Mouse (Mus musculus) heart, embryonic 16.5 days (tissue): Measurements from ENCODE around the gene Dnajb7. TPM values are rescaled to one million over a fixed set of nuclear protein-coding genes. Genes with fewer than 3 reads are reported as not detected.

ENCODE experiments used
- ATAC-seq: fragments of 200-750 bp; cut with Nextera tagmentation; replicated peaks from 2 replicates; pipeline ENCODE4 v1.8.0; 2017; ENCODE audit warnings: moderate number of reproducible peaks; ENCODE audit not compliant: insufficient read depth, low FRiP score; ENCODE audit errors: extremely low read depth
- H3K27ac ChIP-seq: fragments of 300-500 bp; sonication (generic); 2 replicates; pipeline ENCODE4 v1.5.1; 2014; ENCODE audit warnings: mild to moderate bottlenecking, low read length, control low read depth, moderate library complexity
- H3K27me3 ChIP-seq: fragments of 300-500 bp; sonication (generic); 2 replicates; pipeline ENCODE4 v1.6.1; 2014; ENCODE audit warnings: low read length, mixed read lengths; ENCODE audit not compliant: control insufficient read depth, insufficient read depth
- H3K36me3 ChIP-seq: fragments of 300-500 bp; sonication (generic); 2 replicates; pipeline ENCODE4 v1.6.1; 2014; ENCODE audit not compliant: control insufficient read depth, insufficient read depth
- H3K4me1 ChIP-seq: fragments of 300-500 bp; sonication (generic); 2 replicates; pipeline ENCODE4 v1.6.1; 2014; ENCODE audit warnings: low read length, mixed read lengths; ENCODE audit not compliant: control insufficient read depth, insufficient read depth
- H3K4me2 ChIP-seq: fragments of 300-500 bp; sonication (generic); 2 replicates; pipeline ENCODE4 v1.6.1; 2014; ENCODE audit warnings: low read depth, mild to moderate bottlenecking, control low read depth, low read length
- H3K4me3 ChIP-seq: fragments of 300-500 bp; sonication (generic); 2 replicates; pipeline ENCODE4 v1.5.1; 2014; ENCODE audit warnings: mild to moderate bottlenecking, control low read depth, low read length
- H3K9ac ChIP-seq: fragments of 300-500 bp; sonication (generic); 2 replicates; pipeline ENCODE4 v1.6.1; 2014; ENCODE audit warnings: low read length, control low read depth
- H3K9me3 ChIP-seq: fragments of 300-500 bp; sonication (generic); replicated peaks from 2 replicates; pipeline ENCODE4 v1.6.1; 2016; ENCODE audit warnings: low read length; ENCODE audit not compliant: control insufficient read depth
- WGBS: fragments of 180-500 bp; shearing (Covaris S2); extraction: QIAGEN DNeasy Blood & Tissue Kit; methylation state at CpG from one replicate; pipeline ENCODE4 v1.1.7; 2014; 5-methylcytosine and 5-hydroxymethylcytosine counted together
- polyA plus RNA-seq: library from polyadenylated mRNA; unstranded; fragments of >200 nt; fragmentation: Nextera tagmentation; extraction: Ambion mirVana; gene quantifications from 2 replicates; pipeline ENCODE4 v1.2.1, GENCODE M21; 2015

Gene Dnajb7
- polyA plus RNA-seq, result 1.2 and 1.7 TPM in 2 replicates

DNA sequence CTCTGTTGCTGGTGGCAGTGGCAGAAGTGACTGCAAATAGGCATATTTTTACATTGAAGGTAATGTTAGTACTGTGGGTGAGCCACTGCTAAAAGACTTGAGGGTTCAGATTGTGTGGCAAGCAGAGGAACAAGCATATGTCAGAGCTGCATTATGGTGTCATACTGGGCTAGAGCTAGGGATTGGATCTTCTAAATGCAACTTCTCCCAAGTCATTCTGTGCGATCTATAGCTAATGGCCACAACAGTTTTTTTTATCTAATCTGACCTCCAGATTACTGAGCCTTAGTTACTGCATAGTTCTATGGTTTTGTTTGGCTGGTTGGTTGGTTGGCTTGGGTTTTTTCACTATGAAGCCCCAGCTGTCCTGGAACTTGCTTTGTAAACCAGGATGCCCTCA is at the start of gene Dnajb7:
TSS of gene Dnajb7 (minus strand) at position 101 of the 400 bp plus-strand sequence.
- no peaks in the 10 kb centered on the region for H3K27me3 ChIP-seq
- no peaks in the 10 kb centered on the region for H3K4me1 ChIP-seq
- H3K9ac ChIP-seq, result no peak within 1 kb of the TSS
- no peaks in the 10 kb centered on the region for H3K36me3 ChIP-seq
- ATAC-seq, result no peak
- no peaks in the 10 kb centered on the region for H3K9me3 ChIP-seq
- no peak within 1 kb of the TSS for H3K4me3 ChIP-seq
- no peak within 1 kb of the TSS for H3K4me2 ChIP-seq
- no peak within 1 kb of the TSS for H3K27ac ChIP-seq
- 94% methylated on average over 1 of the region's 1 CpGs for WGBS

DNA sequence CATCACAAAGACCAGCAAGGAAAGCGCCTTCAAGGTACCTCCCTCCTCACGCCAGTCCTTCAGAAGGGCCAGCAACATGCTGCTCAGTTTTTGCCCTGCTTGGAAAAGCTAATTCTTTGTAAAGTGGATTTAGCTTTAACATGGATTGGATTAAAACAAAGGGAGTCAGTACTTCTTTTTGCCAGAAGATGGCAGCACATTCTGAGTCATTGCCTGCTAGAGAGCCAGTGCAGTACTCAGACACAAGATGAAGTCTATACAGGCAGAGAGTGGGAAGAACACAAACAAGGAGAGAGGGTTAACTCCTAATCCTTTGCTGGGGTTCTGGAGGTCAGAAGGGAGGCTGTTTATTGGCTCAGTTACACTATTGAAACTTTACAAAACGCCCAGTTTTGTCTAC is 40.4 kb upstream of the Dnajb7 start:
- Histone ChIP-seq H3K4me1 (no peaks in the 10 kb centered on the region), H3K4me2 (no peak overlapping the region), H3K9ac (no peak overlapping the region), H3K27me3 (no peaks in the 10 kb centered on the region), H3K27ac (no peak overlapping the region), H3K4me3 (no peak overlapping the region), H3K9me3 (no peaks in the 10 kb centered on the region), H3K36me3 (peaks cover 12% of the 10 kb centered on the region)
- 38% methylated on average over 3 of the region's 3 CpGs for WGBS
- ATAC-seq, result 0 out of 2 replicates have a peak, but pooled peaks have one; percentile 58

DNA sequence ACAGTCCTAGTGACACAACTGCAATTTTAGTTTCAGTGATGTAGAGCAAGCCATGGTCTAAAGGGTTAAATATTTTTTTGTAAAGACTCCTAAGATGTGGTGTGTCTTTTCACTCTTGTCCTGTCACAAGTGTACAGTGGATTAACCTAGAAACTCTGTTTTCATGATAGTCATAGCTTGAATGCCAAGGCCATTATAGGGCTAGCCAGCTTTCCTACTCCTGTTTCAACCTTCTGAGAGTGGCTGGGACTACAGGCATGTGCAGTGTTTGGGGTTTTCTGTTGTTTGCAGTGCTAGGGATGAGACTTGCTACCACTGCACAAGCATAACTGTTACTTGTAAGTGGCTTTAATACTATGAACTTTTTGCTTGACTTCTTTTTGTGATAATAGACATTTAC is 31.1 kb upstream of the Dnajb7 start:
- no peak for ATAC-seq
- H3K4me2 ChIP-seq, result no peak overlapping the region
- peaks cover 2% of the 10 kb centered on the region; the same call in 1 of the 2 replicates for H3K36me3 ChIP-seq
- no peaks in the 10 kb centered on the region for H3K4me1 ChIP-seq
- H3K27ac ChIP-seq, result no peak overlapping the region
- H3K9ac ChIP-seq, result no peak overlapping the region
- H3K27me3 ChIP-seq, result no peaks in the 10 kb centered on the region
- no peak overlapping the region for H3K4me3 ChIP-seq
- H3K9me3 ChIP-seq, result no peaks in the 10 kb centered on the region

DNA sequence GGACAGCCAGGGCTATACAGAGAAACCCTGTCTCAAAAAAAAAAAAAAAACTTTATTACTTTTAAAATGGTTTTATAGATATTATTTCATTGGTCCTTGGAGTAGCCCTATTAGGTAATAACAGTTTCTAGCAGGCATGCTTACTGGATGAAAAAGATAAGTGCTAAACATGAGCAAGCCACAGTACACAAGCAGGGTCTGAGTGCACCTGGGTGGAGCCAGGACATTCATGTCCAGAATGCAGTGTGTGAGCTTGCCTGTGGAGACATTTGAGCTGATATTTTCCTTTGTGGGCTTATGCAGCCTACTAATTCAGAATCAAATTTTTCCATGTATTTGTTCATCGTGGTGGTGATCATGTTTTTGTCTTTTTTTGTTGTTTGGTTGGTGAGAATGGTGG is 30.2 kb upstream of the Dnajb7 start:
- H3K4me2 ChIP-seq, result no peak overlapping the region
- no peak for ATAC-seq
- H3K36me3 ChIP-seq, result peaks cover 2% of the 10 kb centered on the region; the same call in 1 of the 2 replicates
- no peak overlapping the region for H3K4me3 ChIP-seq
- WGBS, result 96% methylated on average over 1 of the region's 1 CpGs
- H3K27ac ChIP-seq, result no peak overlapping the region
- H3K27me3 ChIP-seq, result no peaks in the 10 kb centered on the region
- H3K9ac ChIP-seq, result no peak overlapping the region
- no peaks in the 10 kb centered on the region for H3K9me3 ChIP-seq
- H3K4me1 ChIP-seq, result no peaks in the 10 kb centered on the region

DNA sequence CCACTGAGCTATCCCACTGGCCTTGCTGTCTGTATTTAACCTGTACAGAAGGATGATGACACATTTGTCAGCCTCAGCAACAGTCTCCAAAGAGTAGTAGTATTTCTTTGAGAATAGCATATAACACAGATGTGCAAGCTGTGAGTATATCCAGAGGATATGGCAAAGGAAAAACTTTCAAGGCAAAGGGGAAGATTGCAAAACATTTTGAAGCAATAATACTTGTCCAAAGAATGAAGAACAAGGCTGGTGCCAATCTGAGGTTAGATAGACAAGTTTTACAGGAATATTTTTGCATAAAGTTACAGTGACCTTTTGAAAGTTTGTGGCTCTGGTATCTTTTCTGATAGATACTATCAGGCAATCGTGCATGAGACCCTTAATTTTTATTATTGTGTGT is 23.1 kb upstream of the Dnajb7 start:
- H3K36me3 ChIP-seq, result peaks cover 11% of the 10 kb centered on the region
- ATAC-seq, result no peak
- 81% methylated on average over 1 of the region's 1 CpGs for WGBS
- H3K27me3 ChIP-seq, result no peaks in the 10 kb centered on the region
- H3K9ac ChIP-seq, result no peak overlapping the region
- no peak overlapping the region for H3K4me3 ChIP-seq
- H3K27ac ChIP-seq, result no peak overlapping the region
- H3K4me1 ChIP-seq, result no peaks in the 10 kb centered on the region
- H3K4me2 ChIP-seq, result no peak overlapping the region
- no peaks in the 10 kb centered on the region for H3K9me3 ChIP-seq

DNA sequence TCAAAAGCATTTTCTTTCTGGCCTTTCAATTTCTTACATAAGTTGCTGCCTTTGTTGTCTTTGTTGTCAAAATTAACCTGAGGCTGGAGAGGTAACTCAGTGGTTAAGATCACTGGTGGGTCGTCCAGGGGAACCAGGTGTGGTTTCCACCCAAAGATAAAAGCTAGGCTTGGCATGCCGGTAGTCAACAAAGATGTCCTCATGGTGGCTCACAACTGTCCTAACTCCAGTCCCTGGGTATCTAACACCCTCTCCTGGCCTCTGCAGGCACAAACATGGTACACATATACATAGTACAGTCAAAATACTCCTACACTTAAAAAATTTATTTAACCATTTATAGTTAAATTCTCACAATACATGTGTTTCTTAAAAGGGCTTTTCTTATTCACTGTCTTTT is 19.8 kb upstream of the Dnajb7 start:
- no peak overlapping the region for H3K4me2 ChIP-seq
- H3K4me1 ChIP-seq, result no peaks in the 10 kb centered on the region
- H3K9ac ChIP-seq, result no peak overlapping the region
- H3K4me3 ChIP-seq, result no peak overlapping the region
- 82% methylated on average over 2 of the region's 2 CpGs for WGBS
- ATAC-seq, result no peak
- H3K9me3 ChIP-seq, result no peaks in the 10 kb centered on the region
- H3K27me3 ChIP-seq, result no peaks in the 10 kb centered on the region
- peaks cover 11% of the 10 kb centered on the region for H3K36me3 ChIP-seq
- H3K27ac ChIP-seq, result no peak overlapping the region

DNA sequence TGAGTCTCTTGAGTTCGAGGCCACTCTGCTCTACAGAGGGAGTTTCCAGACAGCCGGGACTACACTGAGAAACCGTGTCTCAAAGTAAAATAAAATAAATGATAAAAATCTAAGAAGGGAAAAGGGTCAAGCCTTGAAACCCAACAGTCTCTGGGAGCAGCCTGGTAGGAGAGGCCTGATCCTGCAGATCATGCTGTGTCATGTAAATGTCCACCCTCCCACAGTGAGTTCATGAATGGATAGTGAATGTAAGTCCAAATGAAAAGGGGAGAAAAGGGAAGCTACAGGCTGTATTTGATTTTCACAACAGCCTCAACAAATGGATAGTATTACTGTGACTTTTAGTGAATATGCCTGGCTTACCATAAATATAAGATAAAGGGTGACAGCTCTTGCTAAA is 17.2 kb upstream of the Dnajb7 start:
- 87% methylated on average over 3 of the region's 3 CpGs for WGBS
- Histone ChIP-seq H3K9me3 (no peaks in the 10 kb centered on the region), H3K4me1 (no peaks in the 10 kb centered on the region), H3K36me3 (no peaks in the 10 kb centered on the region), H3K4me3 (no peak overlapping the region), H3K4me2 (no peak overlapping the region), H3K27me3 (no peaks in the 10 kb centered on the region), H3K27ac (no peak overlapping the region), H3K9ac (no peak overlapping the region)
- no peak for ATAC-seq

DNA sequence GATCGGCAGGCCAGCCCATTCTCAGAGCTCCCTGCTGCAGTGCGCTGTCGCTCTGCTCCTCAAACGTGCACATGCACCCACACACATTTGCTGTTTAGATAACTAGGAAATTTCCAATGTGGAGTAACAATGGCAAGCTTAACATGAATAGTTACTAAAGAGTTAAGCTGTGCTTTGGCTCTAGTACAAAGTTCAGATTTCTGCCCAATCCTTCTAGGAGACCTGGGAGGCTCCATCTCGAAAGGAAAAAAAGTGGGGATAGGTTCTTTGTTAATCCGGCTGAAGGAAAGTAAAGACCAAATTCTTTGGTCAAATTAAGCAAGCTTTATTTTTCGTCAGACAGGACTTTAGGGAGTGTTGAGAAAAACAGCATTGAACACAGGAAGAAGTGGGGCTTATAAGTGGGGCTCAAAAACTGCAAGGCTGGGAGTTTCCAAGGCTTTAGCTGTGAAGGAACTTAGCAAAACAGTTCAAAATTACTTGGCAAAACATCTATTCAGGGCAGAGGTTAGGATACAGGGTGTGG is 14.1 kb upstream of the Dnajb7 start:
- Histone ChIP-seq H3K36me3 (no peaks in the 10 kb centered on the region), H3K27ac (no peak overlapping the region), H3K4me3 (no peak overlapping the region), H3K9me3 (no peaks in the 10 kb centered on the region), H3K9ac (no peak overlapping the region), H3K27me3 (no peaks in the 10 kb centered on the region), H3K4me2 (no peak overlapping the region), H3K4me1 (no peaks in the 10 kb centered on the region)
- 72% methylated on average over 7 of the region's 7 CpGs for WGBS
- ATAC-seq, result no peak

DNA sequence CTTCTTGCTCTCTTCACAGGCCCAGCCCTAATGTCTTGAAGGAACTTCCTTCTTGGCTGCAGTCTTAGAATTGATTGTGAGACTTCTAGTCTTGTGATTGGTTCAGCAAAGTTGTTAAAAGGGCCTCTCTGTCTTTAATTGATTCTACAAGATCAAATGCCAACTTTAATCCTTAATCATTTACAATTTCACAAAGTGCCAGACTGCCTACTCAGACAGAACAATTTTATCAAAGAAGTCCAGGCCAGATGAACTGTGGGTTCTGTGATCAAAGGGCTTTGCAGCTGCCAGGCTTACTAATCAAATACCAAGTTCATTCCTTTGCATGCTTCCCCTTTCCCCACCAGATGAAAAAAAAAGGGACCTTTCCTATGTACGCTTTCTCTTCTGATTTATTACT is 13.4 kb upstream of the Dnajb7 start:
- Histone ChIP-seq H3K9ac (no peak overlapping the region), H3K4me1 (peaks cover 3% of the 10 kb centered on the region), H3K27ac (no peak overlapping the region), H3K4me2 (no peak overlapping the region), H3K4me3 (no peak overlapping the region), H3K9me3 (no peaks in the 10 kb centered on the region), H3K27me3 (no peaks in the 10 kb centered on the region), H3K36me3 (no peaks in the 10 kb centered on the region)
- 63% methylated on average over 1 of the region's 1 CpGs for WGBS
- ATAC-seq, result no peak
